Mouse (Mus musculus) gastrocnemius, postnatal 10 days (tissue): ENCODE measurements around the gene Aldh3b1. TPM values are rescaled to one million over a fixed set of nuclear protein-coding genes. Genes with fewer than 3 reads are reported as not detected.

ENCODE experiments used
- DNase-seq: peaks from one replicate; pipeline ENCODE4 v3.0.0; 2021; ENCODE audit warnings: mixed read lengths
- total RNA-seq, 2 experiments: library from RNA; stranded (reverse); gene quantifications; 2 replicates each; pipeline ENCODE4 v1.2.3; 2021

Gene Aldh3b1
- total RNA-seq, 2 experiments from 2014 or later = 4.2 to 5.7 TPM

- DNase-seq = no peak
Observed at GRCm38 (mm10) chr19:3875045-3875444, 54.6 kb downstream of the Aldh3b1 start.

GRCm38 (mm10) chr19:3872373-3872772, 57.2 kb downstream of the Aldh3b1 start:
- DNase-seq = peak; percentile 37

GRCm38 (mm10) chr19:3871468-3871867, 58.1 kb downstream of the Aldh3b1 start:
- DNase-seq = no peak

- DNase-seq = no peak
Observed at GRCm38 (mm10) chr19:3868290-3868689, 61.3 kb downstream of the Aldh3b1 start.

- no peak for DNase-seq
Observed at GRCm38 (mm10) chr19:3864960-3865359, 64.6 kb downstream of the Aldh3b1 start.

Other genes with a start within 250 kb of the Aldh3b1 start
- 10 to 100 TPM; 40.7 to 44.1 TPM for gene Lrp5, start 243.2 kb downstream of the Aldh3b1 start, total RNA-seq
- 10 to 100 TPM; 19.5 to 26.6 TPM for gene 1810055G02Rik, start 221.5 kb downstream of the Aldh3b1 start, total RNA-seq
- gene Kmt5b, start 162.4 kb downstream of the Aldh3b1 start, total RNA-seq = 10 to 100 TPM; 25.0 to 32.5 TPM
- 1 to 10 TPM; 6.0 to 7.0 TPM for gene Chka, start 78.0 kb downstream of the Aldh3b1 start, total RNA-seq
- 10 to 100 TPM; 13.6 to 31.1 TPM for gene Tcirg1, start 22.7 kb downstream of the Aldh3b1 start, total RNA-seq
- 100 to 1,000 TPM; 181 to 205 TPM for gene Ndufs8, start 17.0 kb downstream of the Aldh3b1 start, total RNA-seq
- gene Unc93b1, start 5.4 kb upstream of the Aldh3b1 start, total RNA-seq = 10 to 100 TPM; 19.6 to 20.1 TPM
- gene Aldh3b3, start 28.8 kb upstream of the Aldh3b1 start, total RNA-seq = not detected
- gene Aldh3b2, start 42.5 kb upstream of the Aldh3b1 start, total RNA-seq = 1 to 10 TPM in 1 of 2 experiments, under 1 TPM in 1; 0.63 to 1.0 TPM
- 1 to 10 TPM; 4.8 to 5.3 TPM for gene Acy3, start 56.8 kb upstream of the Aldh3b1 start, total RNA-seq
- gene Tbx10, start 62.9 kb upstream of the Aldh3b1 start, total RNA-seq = not detected
- gene Nudt8, start 70.8 kb upstream of the Aldh3b1 start, total RNA-seq = 10 to 100 TPM; 18.3 to 20.2 TPM
- under 1 TPM; 0.23 to 0.47 TPM for gene Gm49405, start 70.8 kb upstream of the Aldh3b1 start, total RNA-seq
- 1 to 10 TPM in 1 of 2 experiments, under 1 TPM in 1; 0.66 to 1.2 TPM for gene Doc2g, start 73.5 kb upstream of the Aldh3b1 start, total RNA-seq
- 100 to 1,000 TPM; 297 to 355 TPM for gene Ndufv1, start 83.0 kb upstream of the Aldh3b1 start, total RNA-seq
- 100 to 1,000 TPM; 220 to 231 TPM for gene Gstp1, start 108.2 kb upstream of the Aldh3b1 start, total RNA-seq
- 10 to 100 TPM; 61.6 to 63.6 TPM for gene Gstp2, start 116.2 kb upstream of the Aldh3b1 start, total RNA-seq
- under 1 TPM in 1 of 2 experiments, not detected in 1; 0.79 TPM for gene Gstp3, start 129.8 kb upstream of the Aldh3b1 start, total RNA-seq
- not detected for gene Cabp2, start 151.8 kb upstream of the Aldh3b1 start, total RNA-seq
- gene Cdk2ap2, start 167.4 kb upstream of the Aldh3b1 start, total RNA-seq = 10 to 100 TPM; 18.1 to 18.2 TPM
- 1 to 10 TPM; 4.2 to 5.5 TPM for gene Pitpnm1, start 170.2 kb upstream of the Aldh3b1 start, total RNA-seq
- 10 to 100 TPM; 46.5 to 47.1 TPM for gene Aip, start 196.1 kb upstream of the Aldh3b1 start, total RNA-seq
- not detected for gene Gpr152, start 210.0 kb upstream of the Aldh3b1 start, total RNA-seq
- not detected for gene Cabp4, start 214.2 kb upstream of the Aldh3b1 start, total RNA-seq
- gene Coro1b, start 218.8 kb upstream of the Aldh3b1 start, total RNA-seq = 10 to 100 TPM; 41.1 to 48.6 TPM
- 1 to 10 TPM in 1 of 2 experiments, under 1 TPM in 1; 0.49 to 2.0 TPM for gene Ptprcap, start 223.8 kb upstream of the Aldh3b1 start, total RNA-seq
- gene Rps6kb2, start 233.5 kb upstream of the Aldh3b1 start, total RNA-seq = 10 to 100 TPM; 25.3 to 30.9 TPM
- gene Carns1, start 245.7 kb upstream of the Aldh3b1 start, total RNA-seq = 10 to 100 TPM; 33.1 to 47.1 TPM